Mouse (Mus musculus) hindbrain, embryonic 14.5 days (tissue): Measurements from ENCODE around the gene Rhbdd2. TPM values are rescaled to one million over a fixed set of nuclear protein-coding genes. Genes with fewer than 3 reads are reported as not detected.

ENCODE experiments used
- ATAC-seq: fragments of 200-750 bp; cut with Nextera tagmentation; 2 replicates; pipeline ENCODE4 v1.8.0; 2017; ENCODE audit warnings: moderate number of reproducible peaks, mild to moderate bottlenecking, moderate TSS enrichment, moderate library complexity; ENCODE audit not compliant: low FRiP score
- DNase-seq: peaks from one replicate; pipeline ENCODE4 v3.0.0-alpha.2; 2015; ENCODE audit warnings: low spot score
- H3K27ac ChIP-seq: fragments of 300-500 bp; sonication (generic); 2 replicates; pipeline ENCODE4 v1.5.1; 2014; ENCODE audit warnings: mild to moderate bottlenecking, moderate library complexity
- H3K27me3 ChIP-seq: fragments of 300-500 bp; sonication (generic); 2 replicates; pipeline ENCODE4 v1.6.1; 2014; ENCODE audit warnings: mild to moderate bottlenecking, low read length, mixed read lengths; ENCODE audit not compliant: control insufficient read depth, insufficient read depth
- H3K36me3 ChIP-seq: fragments of 300-500 bp; sonication (generic); replicated peaks from 2 replicates; pipeline ENCODE4 v1.6.1; 2014; ENCODE audit not compliant: control insufficient read depth, insufficient read depth
- H3K4me1 ChIP-seq: fragments of 300-500 bp; sonication (generic); replicated peaks from 2 replicates; pipeline ENCODE4 v1.6.1; 2014; ENCODE audit warnings: antibody characterized with exemption, low read length, mixed read lengths; ENCODE audit not compliant: control insufficient read depth, insufficient read depth
- H3K4me2 ChIP-seq: fragments of 300-500 bp; sonication (generic); replicated peaks from 2 replicates; pipeline ENCODE4 v1.6.1; 2014; ENCODE audit warnings: mild to moderate bottlenecking, moderate library complexity
- H3K4me3 ChIP-seq: fragments of 300-500 bp; sonication (generic); replicated peaks from 2 replicates; pipeline ENCODE4 v1.5.1; 2014; ENCODE audit warnings: mild to moderate bottlenecking, low read length
- H3K9ac ChIP-seq: fragments of 300-500 bp; sonication (generic); 2 replicates; pipeline ENCODE4 v1.6.1; 2014
- H3K9me3 ChIP-seq: fragments of 300-500 bp; sonication (generic); 2 replicates; pipeline ENCODE4 v1.6.1; 2016; ENCODE audit warnings: low read length; ENCODE audit not compliant: control insufficient read depth
- WGBS: fragments of 180-500 bp; shearing (Covaris S2); extraction: QIAGEN DNeasy Blood & Tissue Kit; methylation state at CpG from one replicate; pipeline ENCODE4 v1.1.7; 2014; 5-methylcytosine and 5-hydroxymethylcytosine counted together
- polyA plus RNA-seq: library from polyadenylated mRNA; unstranded; fragments of >200 nt; fragmentation: Nextera tagmentation; extraction: Ambion mirVana; gene quantifications from 2 replicates; pipeline ENCODE4 v1.2.1, GENCODE M21; 2014

The Rhbdd2 gene
- polyA plus RNA-seq, 1 experiment from 2014 or later = 103 TPM

DNA sequence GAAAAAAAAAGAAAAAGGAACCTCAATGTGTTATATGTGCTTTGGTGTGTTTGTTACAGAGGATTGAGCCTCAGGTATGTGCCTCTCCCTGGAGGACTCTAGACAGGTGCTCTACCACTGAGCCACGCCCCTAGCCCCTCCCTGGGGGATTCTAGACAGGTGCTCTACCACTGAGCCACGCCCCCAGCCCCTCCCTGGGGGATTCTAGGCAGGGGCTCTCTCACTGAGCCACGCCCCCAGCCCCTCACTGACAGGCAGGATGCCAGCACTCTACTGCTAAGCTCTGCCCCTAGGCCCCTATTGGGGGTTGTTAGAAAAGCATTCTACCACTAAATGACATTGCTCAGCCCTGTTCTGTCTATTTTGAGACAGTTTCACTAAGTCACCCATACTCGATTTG lies 40.1 kb downstream of the Rhbdd2 start:
- H3K36me3 ChIP-seq = no peaks in the 10 kb centered on the region
- no peak for DNase-seq
- 60% methylated on average over 4 of the region's 4 CpGs for WGBS

GRCm38 (mm10) chr5:135672980-135673379 lies 40.6 kb downstream of the Rhbdd2 start:
- ATAC-seq = no peak
- H3K9me3 ChIP-seq = no peaks in the 10 kb centered on the region
- H3K4me3 ChIP-seq = no peak overlapping the region
- no peaks in the 10 kb centered on the region for H3K36me3 ChIP-seq
- no peak overlapping the region for H3K4me2 ChIP-seq
- no peak overlapping the region for H3K27ac ChIP-seq
- peaks cover 23% of the 10 kb centered on the region for H3K4me1 ChIP-seq
- H3K9ac ChIP-seq = no peak overlapping the region
- WGBS = 43% methylated on average over 5 of the region's 5 CpGs
- no peaks in the 10 kb centered on the region for H3K27me3 ChIP-seq
- DNase-seq = no peak

More for the DNA sequence above, 40.1 kb downstream of the Rhbdd2 start:
- no peak for ATAC-seq
- Histone ChIP-seq H3K27ac (no peak overlapping the region), H3K27me3 (no peaks in the 10 kb centered on the region), H3K4me3 (no peak overlapping the region), H3K9ac (no peak overlapping the region), H3K4me2 (no peak overlapping the region), H3K9me3 (no peaks in the 10 kb centered on the region), H3K4me1 (peaks cover 23% of the 10 kb centered on the region)

- ATAC-seq (peak; percentile 43; the same call in 1 of the 2 replicates), DNase-seq (peak; percentile 31)
- Histone ChIP-seq H3K4me3 (no peak overlapping the region), H3K9me3 (no peaks in the 10 kb centered on the region), H3K4me2 (peak overlapping the region; percentile 26), H3K9ac (no peak overlapping the region), H3K36me3 (no peaks in the 10 kb centered on the region), H3K4me1 (peaks cover 23% of the 10 kb centered on the region), H3K27ac (peak overlapping the region; percentile 80), H3K27me3 (no peaks in the 10 kb centered on the region)
- WGBS = 13% methylated on average over 3 of the region's 3 CpGs
Measured at GRCm38 (mm10) chr5:135674349-135674775, 41.9 kb downstream of the Rhbdd2 start.

GRCm38 (mm10) chr5:135674821-135675220 lies 42.4 kb downstream of the Rhbdd2 start:
- DNase-seq = peak; percentile 87
- Histone ChIP-seq H3K36me3 (no peaks in the 10 kb centered on the region), H3K4me3 (no peak overlapping the region), H3K9ac (no peak overlapping the region), H3K4me2 (peak overlapping the region; percentile 26), H3K27ac (peak overlapping the region; percentile 80), H3K9me3 (no peaks in the 10 kb centered on the region), H3K27me3 (no peaks in the 10 kb centered on the region), H3K4me1 (peaks cover 23% of the 10 kb centered on the region)
- under 1% methylated on average over 11 of the region's 11 CpGs for WGBS
- peak; percentile 83 for ATAC-seq

DNA sequence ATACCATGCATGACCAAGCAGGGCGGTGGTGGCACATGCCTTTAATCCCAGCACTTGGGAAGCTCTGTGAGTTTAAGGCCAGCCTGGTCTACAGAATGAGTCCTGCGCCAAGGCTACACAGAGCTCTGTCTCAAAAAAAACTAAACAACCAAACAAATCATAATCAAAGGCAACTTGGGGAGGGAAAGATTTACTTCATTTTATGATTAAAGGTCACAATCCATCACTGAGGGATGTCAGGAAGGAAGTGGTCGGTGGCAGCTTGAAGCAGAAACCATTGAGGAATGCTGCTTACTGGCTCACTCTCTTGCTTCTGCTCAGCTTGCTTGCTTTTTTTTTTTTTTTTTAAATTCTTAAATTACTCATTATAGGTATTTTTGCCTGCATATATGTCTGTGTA lies 44.3 kb downstream of the Rhbdd2 start:
- no peak overlapping the region for H3K27ac ChIP-seq
- DNase-seq (no peak), ATAC-seq (no peak)
- H3K4me2 ChIP-seq = no peak overlapping the region
- no peak overlapping the region for H3K4me3 ChIP-seq
- no peaks in the 10 kb centered on the region for H3K36me3 ChIP-seq
- H3K9ac ChIP-seq = no peak overlapping the region
- H3K4me1 ChIP-seq = peaks cover 23% of the 10 kb centered on the region
- H3K9me3 ChIP-seq = no peaks in the 10 kb centered on the region
- no peaks in the 10 kb centered on the region for H3K27me3 ChIP-seq
- 81% methylated on average over 3 of the region's 3 CpGs for WGBS

- WGBS = 82% methylated on average over 2 of the region's 2 CpGs
- H3K36me3 ChIP-seq = no peaks in the 10 kb centered on the region
- no peak overlapping the region for H3K4me2 ChIP-seq
- no peaks in the 10 kb centered on the region for H3K9me3 ChIP-seq
- ATAC-seq (no peak), DNase-seq (no peak)
- no peak overlapping the region for H3K27ac ChIP-seq
- peaks cover 23% of the 10 kb centered on the region for H3K4me1 ChIP-seq
- H3K4me3 ChIP-seq = no peak overlapping the region
- no peaks in the 10 kb centered on the region for H3K27me3 ChIP-seq
- H3K9ac ChIP-seq = no peak overlapping the region
Measured at GRCm38 (mm10) chr5:135677251-135677650, 44.8 kb downstream of the Rhbdd2 start.

GRCm38 (mm10) chr5:135678481-135678880 lies 46.1 kb downstream of the Rhbdd2 start:
- WGBS = over 99% methylated on average over 6 of the region's 6 CpGs
- no peak overlapping the region for H3K27ac ChIP-seq
- no peak for ATAC-seq
- no peaks in the 10 kb centered on the region for H3K9me3 ChIP-seq
- H3K4me2 ChIP-seq = no peak overlapping the region
- peaks cover 23% of the 10 kb centered on the region for H3K4me1 ChIP-seq
- no peaks in the 10 kb centered on the region for H3K36me3 ChIP-seq
- no peaks in the 10 kb centered on the region for H3K27me3 ChIP-seq
- no peak overlapping the region for H3K9ac ChIP-seq
- DNase-seq = no peak
- H3K4me3 ChIP-seq = no peak overlapping the region

DNA sequence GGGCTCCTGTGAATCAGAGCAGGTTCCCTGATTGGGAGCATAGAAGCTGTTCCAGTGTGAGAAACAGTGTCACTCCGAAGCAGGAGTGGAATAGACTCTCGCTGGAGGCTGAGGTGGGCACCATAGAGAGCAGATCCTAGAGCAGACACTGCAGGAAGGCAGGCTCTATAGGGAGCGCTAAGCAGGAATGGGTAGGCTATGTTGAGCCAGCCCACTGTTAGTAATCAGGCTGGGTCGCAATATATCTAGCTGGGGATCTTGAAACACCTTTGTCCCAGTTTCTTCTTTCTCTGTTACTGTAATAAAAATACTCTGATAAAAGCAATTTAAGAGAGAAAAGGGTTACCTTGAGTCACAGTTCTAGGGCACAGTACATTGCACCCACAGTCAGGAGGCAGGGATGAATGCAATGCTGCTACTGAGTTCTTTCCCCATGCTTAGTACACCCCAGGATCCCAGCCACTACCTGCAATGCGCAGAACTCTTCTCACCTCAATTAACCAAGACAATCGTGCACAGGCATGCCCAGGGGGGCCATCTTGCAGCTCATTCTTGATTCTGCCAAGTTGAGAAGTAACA lies 48.6 kb downstream of the Rhbdd2 start:
- Histone ChIP-seq H3K9ac (no peak overlapping the region), H3K36me3 (no peaks in the 10 kb centered on the region), H3K4me1 (peaks cover 1% of the 10 kb centered on the region; the same call in 1 of the 2 replicates), H3K9me3 (no peaks in the 10 kb centered on the region), H3K4me3 (no peak overlapping the region), H3K27me3 (no peaks in the 10 kb centered on the region), H3K27ac (no peak overlapping the region), H3K4me2 (no peak overlapping the region)
- WGBS = 77% methylated on average over 6 of the region's 6 CpGs
- DNase-seq = no peak
- no peak for ATAC-seq

DNA sequence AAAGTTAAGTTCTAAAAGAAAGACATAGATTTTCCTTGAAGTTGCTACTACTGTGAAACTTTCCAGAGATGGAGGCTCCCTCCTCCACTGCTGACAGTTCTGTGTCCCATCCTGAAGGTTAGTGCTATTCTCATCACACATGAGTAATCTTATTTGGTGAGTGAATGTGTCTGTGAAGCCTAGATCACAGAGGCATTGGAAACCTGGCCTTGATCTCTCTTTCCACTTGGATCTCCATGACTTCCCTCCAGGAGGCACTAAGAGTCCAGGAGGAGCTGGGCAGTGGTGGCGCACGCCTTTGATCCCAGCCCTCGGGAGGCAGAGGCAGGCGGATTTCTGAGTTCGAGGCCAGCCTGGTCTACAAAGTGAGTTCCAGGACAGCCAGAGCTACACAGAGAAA lies 49.6 kb downstream of the Rhbdd2 start:
- Histone ChIP-seq H3K27ac (no peak overlapping the region), H3K4me3 (no peak overlapping the region), H3K4me1 (no peaks in the 10 kb centered on the region), H3K27me3 (no peaks in the 10 kb centered on the region), H3K4me2 (no peak overlapping the region), H3K36me3 (no peaks in the 10 kb centered on the region), H3K9me3 (no peaks in the 10 kb centered on the region), H3K9ac (no peak overlapping the region)
- over 99% methylated on average over 5 of the region's 5 CpGs for WGBS
- ATAC-seq (no peak), DNase-seq (no peak)
